Mouse (Mus musculus) thymus, postnatal 10 days (tissue): ENCODE data around the gene Ly6g5b.

Experiments used
- DNase-seq, 2 experiments: peaks; one replicate each; pipeline ENCODE4 v3.0.0; 2021; ENCODE audit warnings: low spot score in 2 of 2

The Ly6g5b gene

GRCm38 (mm10) chr17:35105740-35106389, 9.4 kb downstream of the Ly6g5b start:
- DNase-seq, result peak in 1 of 2 experiments; percentile 39

- no peak for DNase-seq
Observed at GRCm38 (mm10) chr17:35104754-35105153, 10.5 kb downstream of the Ly6g5b start.

- DNase-seq, result no peak
Observed at GRCm38 (mm10) chr17:35104079-35104478, 11.1 kb downstream of the Ly6g5b start.

- no peak for DNase-seq
Observed at GRCm38 (mm10) chr17:35103221-35103690, 12.0 kb downstream of the Ly6g5b start.

- no peak for DNase-seq
Observed at GRCm38 (mm10) chr17:35102299-35102698, 12.9 kb downstream of the Ly6g5b start.

- no peak for DNase-seq
Observed at GRCm38 (mm10) chr17:35101161-35101560, 14.1 kb downstream of the Ly6g5b start.

GRCm38 (mm10) chr17:35100196-35100765, 14.9 kb downstream of the Ly6g5b start:
- DNase-seq, result no peak

GRCm38 (mm10) chr17:35097164-35097655, 18.0 kb downstream of the Ly6g5b start:
- no peak for DNase-seq

- no peak for DNase-seq
Observed at GRCm38 (mm10) chr17:35096597-35096996, 18.6 kb downstream of the Ly6g5b start.

GRCm38 (mm10) chr17:35094475-35095365, 20.5 kb downstream of the Ly6g5b start:
- no peak for DNase-seq

- no peak for DNase-seq
Observed at GRCm38 (mm10) chr17:35092403-35093198, 22.6 kb downstream of the Ly6g5b start.

- no peak for DNase-seq
Observed at GRCm38 (mm10) chr17:35090166-35090932, 24.9 kb downstream of the Ly6g5b start.

- peak; percentile 88 to 94 for DNase-seq
Observed at GRCm38 (mm10) chr17:35088825-35089644, 26.2 kb downstream of the Ly6g5b start, which contains the start of gene Abhd16a. Gene Abhd16a (plus strand): TSS chr17:35089263.

- DNase-seq, result no peak
Observed at GRCm38 (mm10) chr17:35088151-35088550, 27.1 kb downstream of the Ly6g5b start.

GRCm38 (mm10) chr17:35085208-35085865, 29.9 kb downstream of the Ly6g5b start, which contains the start of gene Ly6g6f:
Gene Ly6g6f (minus strand): TSS chr17:35085610.
- no peak for DNase-seq

- no peak for DNase-seq
Observed at GRCm38 (mm10) chr17:35083929-35084497, 31.2 kb downstream of the Ly6g5b start.

- no peak for DNase-seq
Observed at GRCm38 (mm10) chr17:35082841-35083576, 32.2 kb downstream of the Ly6g5b start.

- no peak for DNase-seq
Observed at GRCm38 (mm10) chr17:35080710-35081109, 34.5 kb downstream of the Ly6g5b start.
